Mouse (Mus musculus): Measurements from ENCODE around the gene Gm30191.

GRCm38 (mm10) chr4:134257198-134258009, 10.7 kb downstream of the Gm30191 start:
- no peak for TF ChIP-seq CTCF (IDR thresholded peaks at IDR 0.05; ENCODE audit: control insufficient read depth, insufficient read depth, insufficient replicate concordance, low read depth, low read length)
- TF ChIP-seq POLR2A (IDR thresholded peaks at IDR 0.05; ENCODE audit: control insufficient read depth, low read depth, low read length): no peak

All from testis, adult 2 months (tissue).